Mouse (Mus musculus) natural killer cell, adult 2 months (primary cell): ENCODE measurements around the gene Kif5c.
A peak's percentile ranks its signal among the peaks of the same experiment; 100 is the strongest.

Source experiments
- DNase-seq, 2 experiments: peaks; one replicate each; pipeline ENCODE4 v3.0.0; 2022; ENCODE audit warnings: low spot score in 2 of 2

The Kif5c gene

DNA sequence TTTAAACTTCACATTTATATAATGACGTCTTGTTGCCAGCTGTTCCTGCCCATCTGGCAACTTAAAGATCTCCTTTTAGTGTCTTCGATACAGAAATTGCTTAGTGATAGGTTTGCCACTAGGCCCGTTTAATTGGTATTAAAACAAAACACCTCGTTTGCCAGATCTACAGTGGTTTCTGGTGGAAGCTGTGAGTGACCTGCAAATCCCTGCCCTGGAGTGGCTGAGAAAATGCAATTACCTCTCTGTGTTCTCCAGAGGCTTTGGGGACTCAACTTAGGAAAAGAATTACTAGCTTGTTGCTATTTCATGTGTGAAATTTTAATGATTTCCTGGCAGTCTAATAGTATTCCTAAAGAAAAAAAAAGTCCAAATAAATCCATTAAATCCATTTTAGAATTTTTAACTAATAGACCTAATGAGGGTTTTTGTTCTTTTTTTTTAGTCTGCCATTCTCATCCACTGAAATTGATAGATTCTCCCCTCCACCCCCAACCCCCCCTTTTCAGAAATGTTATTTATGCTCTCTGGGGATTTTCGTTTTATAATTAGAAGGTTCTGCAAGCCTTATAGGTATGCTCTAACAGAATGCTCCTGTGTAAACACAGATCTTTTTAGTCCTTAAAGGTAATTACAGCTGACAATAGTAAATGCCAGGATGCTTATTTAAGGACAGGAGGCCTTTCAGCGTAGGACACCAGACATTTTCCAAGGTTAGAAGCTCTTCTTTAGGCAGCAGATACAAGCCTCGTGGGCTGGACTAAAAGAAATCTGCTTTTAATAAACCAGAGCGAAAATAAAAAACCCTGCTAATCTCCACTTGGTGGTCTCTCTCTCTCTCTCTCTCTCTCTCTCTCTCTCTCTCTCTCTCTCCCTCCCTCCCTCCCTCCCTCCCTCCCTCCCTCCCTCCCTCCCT, 100.1 kb downstream of the Kif5c start:
- DNase-seq = no peak

DNA sequence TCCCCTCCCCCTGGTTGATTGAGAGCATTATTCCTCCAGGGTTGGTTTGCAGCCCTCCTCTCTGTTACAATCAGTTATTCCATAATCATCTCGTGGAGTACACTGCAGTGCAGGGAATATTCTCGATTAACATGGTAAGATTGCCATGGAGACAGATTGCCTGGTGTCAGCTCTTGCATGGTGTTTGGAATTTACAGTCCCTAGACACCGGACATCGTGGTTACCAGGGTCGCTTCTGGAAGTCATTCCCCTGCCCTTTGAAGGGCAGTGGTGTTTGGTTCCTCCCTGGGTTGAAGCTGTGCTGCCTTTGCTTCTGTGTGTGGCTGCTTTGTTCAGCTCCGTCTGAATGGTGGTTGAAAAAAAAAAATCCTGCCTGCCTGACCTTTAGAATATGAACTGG, 100.8 kb downstream of the Kif5c start:
- no peak for DNase-seq

DNA sequence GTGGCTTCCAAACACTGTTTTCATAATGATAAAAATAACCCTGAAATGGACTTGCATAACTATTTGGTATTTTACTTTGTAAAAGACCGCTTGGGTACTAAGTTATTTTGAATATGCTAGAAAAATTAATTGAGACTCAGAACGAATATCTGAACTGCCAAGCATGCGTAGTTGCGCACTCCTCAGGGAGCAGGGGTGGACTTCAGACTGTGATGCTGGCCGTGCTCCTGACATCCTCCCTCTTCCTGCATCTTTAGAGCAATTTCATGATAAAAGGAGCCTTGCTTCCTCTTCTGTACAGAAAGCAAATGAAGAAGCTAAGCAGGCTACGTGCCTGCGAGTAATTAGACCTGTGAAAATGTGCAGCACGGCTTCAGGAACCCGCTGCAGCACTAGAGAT, 101.2 kb downstream of the Kif5c start:
- DNase-seq = no peak

DNA sequence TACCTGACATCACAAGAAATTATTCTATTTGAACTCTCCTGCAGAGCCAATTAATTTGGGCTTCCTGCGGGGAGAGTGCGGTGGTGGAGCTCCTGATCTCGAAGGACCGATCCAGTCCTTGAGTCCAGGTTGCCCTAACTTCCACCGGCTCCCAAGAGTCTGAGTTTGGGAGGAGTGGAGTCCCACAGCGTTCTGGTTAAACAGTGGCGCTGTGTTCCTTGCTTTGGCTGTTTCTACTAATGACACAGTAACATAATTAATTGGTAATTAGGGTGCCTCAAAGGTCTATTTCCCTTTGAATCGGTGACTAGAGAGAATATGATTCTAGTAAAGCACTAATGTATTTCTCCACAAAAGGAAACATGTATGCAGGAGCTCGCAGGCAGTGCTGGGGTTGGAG, 103.2 kb downstream of the Kif5c start:
- no peak for DNase-seq

DNA sequence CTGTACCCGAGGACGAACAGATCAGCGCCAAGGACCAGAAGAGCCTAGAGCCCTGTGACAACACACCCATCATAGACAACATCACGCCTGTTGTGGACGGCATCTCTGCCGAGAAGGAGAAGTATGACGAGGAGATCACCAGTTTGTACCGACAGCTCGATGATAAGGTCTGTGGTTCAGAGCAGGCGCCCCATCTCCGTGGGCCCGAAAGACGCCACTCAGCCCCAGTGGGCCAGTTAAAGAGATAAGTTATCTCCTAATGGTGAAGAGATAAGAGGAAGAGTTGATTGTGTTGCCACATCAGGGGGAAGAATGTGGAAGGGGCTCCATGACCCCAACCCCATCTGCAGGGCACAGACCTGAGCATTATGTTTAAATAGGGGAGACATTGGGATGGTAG, 103.9 kb downstream of the Kif5c start:
- no peak for DNase-seq

DNA sequence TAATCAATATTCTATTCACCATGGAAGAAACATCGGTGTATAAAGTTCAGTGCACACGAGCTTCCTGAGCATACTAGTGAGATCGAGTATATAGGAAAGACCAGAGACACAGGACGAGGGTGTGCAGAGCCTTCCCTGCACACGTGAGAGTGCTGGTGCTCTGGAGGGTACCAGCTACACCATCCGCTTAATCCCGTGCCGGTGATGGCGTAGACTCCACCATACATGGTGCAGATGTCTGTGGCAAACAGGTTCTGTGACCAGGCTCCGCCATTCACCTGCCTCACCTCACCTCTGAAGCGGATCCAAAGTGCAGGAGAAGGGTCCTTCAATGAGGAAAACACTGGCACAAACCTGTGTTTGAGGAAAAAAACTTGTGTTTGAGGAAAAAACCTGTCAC, 107.6 kb downstream of the Kif5c start:
- no peak for DNase-seq

DNA sequence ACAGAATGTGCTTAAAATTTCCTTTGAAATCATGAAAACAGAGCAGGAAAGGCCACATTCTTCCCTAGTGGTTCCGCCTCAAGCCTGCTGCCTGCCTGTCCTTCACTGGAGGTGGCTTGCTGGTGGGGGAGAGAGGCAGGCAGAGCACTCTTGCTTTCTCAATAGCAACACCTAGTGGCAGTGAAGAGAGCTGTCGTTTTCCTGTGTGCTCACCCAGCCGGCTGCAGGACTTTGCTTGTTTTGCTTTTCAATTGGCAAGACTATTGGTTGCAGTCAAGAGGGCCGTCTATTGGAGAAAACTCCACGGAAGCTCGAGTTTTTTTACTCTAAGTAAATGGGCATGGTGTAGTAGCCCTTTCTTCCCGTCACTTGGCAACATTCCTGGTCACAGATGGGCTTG, 108.1 kb downstream of the Kif5c start:
- peak; percentile 13 to 28 for DNase-seq

DNA sequence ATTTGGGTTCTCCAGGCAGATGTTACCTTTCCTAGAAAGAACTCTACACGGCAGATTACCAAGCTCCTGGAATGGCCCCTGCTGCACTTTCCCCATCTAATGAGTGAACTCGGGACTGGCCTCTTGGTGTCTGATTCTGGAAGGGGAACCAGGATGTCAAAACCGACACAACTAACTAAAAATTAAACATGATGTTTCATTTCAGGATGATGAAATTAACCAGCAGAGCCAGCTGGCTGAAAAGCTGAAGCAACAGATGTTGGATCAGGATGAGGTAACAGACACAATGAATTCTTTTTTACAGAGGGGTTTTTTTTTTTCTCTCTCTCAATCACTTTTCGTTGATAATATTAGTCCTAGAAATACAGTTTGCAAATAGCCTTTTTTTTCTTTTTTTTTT, 108.6 kb downstream of the Kif5c start:
- DNase-seq = no peak

DNA sequence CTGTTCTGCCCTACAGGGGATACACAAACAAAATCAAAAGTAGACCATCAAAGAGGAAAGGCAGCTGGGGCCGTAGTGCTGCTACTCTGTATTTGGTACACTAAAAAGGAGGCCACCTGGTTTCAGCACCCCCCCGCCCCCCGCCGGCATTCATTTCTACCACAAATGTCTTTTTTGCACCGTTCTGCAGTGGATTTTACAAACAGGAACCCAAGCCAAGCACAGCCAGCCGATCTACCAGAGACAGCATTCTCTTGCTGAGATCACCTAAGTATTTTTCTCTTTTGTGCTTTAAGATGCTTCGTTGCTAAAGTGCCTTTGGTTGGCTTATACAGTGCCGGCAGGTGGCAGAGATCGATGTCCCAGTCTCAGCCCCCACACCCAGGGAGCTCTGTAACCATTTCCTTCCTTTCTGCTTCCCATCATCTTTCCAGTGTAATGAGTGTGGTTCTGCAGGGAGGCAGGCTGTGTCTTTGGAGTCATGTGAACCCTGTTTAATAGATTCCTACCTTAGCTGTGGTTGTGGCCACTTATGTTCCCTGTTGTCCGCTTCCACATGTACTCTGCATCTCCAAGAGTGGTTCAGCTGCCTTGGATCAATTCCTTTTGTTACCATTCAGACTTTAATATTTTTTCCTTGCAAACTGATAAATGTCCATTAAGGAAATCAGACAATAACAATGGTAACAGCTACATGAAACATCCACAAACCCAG, 110.0 kb downstream of the Kif5c start:
- DNase-seq = no peak

DNA sequence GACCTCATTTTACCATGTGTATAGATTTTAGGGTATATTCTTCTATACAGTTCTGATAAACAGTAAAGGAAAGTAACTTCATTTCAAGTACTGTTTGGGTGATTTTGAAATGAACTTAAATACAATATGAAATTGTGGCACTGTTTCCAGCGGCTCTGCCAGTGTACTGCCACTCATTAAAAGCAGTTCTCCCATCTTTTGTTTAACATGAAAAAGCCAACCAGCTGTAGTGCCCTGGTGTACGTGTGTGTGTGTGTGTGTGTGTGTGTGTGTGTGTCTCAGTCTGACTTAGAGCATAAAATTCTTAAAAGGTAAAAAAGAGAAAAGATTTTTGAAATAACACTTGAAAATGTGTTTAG, 110.5 kb downstream of the Kif5c start:
- no peak for DNase-seq

DNA sequence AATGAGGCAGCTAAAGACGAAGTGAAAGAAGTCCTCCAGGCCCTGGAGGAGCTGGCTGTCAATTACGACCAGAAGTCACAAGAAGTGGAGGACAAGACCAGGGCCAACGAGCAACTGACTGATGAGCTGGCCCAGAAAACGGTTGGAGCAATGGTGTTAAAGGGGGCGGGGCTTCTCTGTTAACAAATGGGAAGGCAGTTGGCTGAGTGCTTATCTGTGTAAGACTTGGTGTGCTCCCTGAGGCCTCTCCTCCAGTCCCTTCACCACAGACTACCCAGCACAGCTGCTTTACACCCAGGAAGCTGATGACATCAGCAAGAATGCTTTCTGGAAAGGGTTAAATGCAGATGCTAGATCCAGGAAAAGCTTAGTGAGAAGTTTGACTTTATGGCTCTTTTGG, 111.1 kb downstream of the Kif5c start:
- DNase-seq = no peak

DNA sequence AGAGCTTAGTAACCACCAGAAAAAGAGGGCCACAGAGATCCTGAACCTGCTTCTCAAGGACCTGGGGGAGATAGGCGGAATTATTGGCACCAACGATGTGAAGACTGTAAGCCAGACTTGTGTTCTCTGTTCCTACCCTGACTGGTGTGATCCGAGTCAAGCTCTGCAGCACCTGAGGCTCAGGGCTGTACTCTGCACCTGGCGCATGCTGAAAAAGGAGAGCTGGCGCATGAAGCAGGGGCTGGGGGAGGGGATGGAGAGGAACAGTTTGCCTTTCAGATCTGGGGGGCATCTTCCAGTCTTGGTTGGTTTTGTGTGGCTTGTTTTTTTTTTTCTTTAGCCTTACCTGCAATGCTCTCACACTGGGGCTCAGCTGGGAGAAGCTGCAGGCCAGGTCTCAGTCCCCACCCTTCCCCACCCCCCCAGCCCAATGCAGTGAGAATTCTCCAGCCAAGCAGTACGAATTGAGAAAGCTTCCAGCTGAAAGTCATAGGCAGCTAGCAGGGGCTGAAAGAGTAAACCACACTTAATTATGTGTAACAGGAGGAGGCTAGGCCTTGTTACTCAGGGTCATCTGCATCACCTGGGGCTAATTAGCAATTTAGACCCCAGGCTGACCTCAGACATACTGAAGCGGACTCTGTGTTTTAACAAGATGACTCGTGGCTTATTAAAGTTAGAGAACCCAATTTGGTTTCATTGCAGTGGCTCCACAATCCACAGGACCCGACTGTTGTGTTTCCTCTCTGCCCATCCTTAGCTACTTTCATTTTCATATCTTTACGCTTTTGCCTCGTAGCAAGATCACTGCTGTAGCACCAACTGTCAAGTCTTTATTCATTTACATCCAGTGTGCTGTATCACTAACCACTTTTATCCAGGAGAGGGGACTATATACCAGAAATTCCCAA, 113.9 kb downstream of the Kif5c start:
- peak; percentile 10 to 25 for DNase-seq

DNA sequence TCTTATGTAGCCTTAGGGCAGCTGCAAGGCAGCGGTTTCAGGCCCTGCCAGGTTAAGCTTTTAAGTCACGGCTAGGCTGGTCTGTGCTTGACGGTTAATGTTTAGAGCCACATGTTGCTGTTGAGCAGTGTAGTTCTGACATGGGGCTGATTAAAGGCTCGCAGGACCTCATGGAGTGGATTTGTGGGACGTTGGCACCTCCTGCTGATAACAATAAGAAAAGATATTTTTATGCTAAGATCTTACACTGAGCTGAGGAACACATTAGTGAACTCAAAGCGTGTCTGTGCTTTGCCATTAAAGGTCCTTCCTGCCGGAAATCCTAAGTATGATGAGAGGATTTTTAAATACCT, 114.5 kb downstream of the Kif5c start:
- DNase-seq = peak in 1 of 2 experiments; percentile 14

DNA sequence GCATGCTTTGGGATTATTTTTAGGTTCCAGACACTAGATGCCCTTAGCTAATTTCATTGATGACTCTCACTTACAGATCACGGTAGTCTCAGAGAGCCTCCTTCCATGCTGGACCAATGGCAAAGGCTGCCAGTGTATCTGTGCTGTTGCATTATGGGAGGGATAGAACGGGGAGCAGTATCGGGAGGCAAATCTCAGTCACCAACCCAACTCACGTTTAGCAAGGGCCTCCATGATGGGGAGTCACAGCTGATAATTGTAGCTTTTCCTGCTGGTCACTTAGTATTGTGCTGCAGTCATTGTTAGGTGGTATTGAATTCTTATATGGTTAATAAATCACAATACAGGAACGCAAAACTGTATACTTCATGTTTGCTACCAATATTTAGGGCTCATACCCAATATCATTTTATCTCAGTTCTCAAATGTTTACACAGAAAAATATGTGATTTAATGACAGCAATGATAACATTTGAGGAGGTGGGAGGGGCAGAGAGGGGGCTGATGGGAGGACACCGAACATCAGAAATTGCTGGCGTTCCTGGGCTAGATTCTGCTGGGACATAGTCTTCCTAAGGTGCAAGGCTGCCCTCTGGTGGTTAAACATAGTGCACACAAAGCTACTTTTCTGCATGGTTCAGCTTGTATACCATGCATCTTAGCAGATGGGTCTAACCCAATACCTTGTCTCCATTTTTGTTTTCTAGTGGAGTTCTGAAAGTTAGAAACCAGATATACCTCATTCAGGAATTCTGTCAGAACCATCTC, 115.1 kb downstream of the Kif5c start:
- DNase-seq = peak; percentile 51 to 71

DNA sequence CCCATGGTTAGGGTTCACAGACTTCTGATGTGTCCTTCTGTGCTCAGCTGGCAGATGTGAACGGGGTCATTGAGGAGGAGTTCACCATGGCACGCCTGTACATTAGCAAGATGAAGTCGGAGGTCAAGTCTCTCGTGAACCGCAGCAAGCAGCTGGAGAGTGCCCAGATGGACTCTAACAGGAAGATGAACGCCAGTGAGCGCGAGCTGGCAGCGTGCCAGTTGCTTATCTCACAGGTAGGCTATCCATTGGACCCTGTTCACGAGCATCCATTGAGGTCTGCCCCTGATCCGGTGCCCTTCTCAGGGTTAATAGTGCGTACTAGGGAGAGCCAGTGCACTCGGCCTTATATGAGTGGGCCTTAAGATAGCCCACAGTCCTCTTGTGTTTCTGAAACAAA, 116.3 kb downstream of the Kif5c start:
- DNase-seq = no peak

DNA sequence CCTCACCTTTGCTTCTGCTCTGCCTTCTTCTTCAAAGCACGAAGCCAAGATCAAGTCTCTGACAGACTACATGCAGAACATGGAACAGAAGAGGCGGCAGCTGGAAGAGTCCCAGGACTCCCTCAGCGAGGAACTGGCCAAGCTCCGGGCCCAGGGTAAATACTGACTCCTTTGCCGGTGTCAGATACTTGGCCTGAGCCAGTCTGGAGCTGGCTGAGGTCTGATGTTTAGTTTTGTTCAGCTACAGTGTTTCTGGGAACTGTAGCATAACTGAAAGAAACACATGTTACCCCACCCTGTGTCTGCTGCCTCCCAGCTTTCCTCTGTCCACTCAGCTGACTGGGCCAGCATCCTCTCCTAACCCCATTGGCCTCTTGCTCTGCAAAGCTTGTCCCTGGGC, 119.9 kb downstream of the Kif5c start:
- no peak for DNase-seq

DNA sequence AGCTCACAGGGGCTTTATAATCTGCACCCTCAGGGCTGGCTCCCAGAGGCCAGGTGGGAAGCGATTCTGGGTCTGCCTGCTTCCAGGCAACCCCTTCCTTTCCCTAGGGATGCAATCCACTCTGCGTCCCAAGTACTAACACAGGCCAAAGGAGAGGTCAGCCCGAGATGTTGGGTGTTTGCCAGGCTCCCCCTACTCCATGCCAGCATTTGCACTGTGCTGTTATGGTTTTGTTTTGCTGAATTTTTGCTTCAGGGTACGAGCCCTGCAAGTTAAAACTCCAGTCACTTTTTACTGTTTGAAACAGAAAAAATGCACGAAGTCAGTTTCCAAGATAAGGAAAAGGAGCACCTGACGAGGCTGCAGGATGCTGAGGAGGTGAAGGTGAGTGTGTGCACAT, 121.9 kb downstream of the Kif5c start:
- no peak for DNase-seq

DNA sequence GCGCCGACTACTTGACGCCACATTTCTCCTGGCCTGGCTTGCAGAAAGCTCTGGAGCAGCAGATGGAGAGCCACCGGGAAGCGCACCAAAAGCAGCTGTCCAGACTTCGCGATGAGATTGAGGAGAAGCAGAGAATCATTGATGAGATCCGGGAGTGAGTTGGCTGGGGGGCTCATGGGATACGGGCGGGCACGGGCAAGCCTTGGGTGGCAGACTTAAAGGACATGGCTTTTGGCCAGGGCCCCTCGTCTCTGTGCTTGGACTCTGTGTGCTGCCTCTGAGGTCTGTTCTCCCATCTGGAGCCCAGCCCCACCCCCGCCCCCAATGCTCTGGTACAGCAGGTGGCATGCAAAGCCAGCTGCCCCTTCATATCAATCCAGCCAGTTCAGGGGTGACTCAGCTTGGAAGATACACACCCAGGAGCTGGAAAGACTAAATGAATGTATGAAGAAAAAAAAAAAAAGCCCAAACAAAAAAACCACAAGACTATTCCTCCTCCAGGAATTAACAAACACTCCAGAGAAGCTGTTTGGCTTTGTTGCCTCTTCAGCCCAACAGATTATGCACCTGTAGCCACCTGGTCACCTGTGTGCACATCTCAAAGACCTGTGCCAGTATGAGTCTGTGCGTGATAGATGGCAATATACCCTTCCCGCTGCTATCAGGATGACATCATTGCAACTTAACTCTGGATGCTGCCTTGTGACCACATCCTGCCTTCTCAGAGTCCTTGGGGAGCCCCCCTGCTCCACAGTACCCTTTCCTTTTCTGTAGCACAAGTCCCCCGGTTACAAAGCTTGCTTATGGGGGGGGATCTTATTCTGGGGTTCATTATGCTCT, 123.0 kb downstream of the Kif5c start:
- no peak for DNase-seq

DNA sequence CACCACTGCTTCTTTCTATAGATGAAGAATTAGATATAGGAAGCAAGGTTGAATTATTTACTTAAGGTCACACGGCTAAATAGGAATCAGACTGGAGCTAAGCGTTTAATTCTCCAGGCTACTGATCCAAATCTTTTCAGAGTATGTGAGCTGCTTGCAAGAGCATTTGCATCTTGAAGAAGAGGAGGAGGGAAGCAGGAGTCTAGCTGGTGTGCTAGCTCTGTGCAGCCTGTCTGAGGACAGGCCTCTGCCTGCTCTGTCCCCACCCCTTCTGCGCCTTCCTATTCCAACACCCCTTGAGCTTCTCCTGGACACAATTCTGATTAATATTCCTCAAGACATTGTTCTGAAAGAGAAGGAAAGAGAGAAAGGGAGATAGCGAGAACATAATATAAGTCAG, 123.8 kb downstream of the Kif5c start:
- no peak for DNase-seq

DNA sequence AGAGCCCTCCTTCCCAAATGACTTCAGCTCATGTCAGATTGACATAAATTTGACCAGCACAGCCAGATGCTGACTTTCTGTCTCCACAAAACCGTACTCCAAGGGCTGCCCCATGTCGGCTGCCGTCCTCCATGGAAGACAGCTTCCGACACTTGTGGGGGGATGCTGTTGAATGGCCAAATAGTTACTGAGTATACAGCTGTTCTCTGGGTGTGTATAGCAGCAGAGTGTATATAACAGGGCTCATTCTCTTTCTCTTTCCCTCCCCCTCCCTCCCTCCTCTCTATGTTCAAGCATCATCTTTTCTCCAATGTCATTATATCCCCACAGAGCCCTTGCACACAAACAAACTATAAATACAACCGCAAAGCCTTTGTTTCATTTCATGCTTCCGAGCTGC, 124.7 kb downstream of the Kif5c start:
- DNase-seq = no peak
